Mouse (Mus musculus) forebrain, embryonic 10.5 days (tissue): ENCODE measurements at regions not wholly inside any gene's neighbourhood (a gene's known extent, or its start where the extent isn't known, plus 50 kb on each side); places are given as distances from the start of the nearest gene placed in this dataset.
A peak's percentile ranks its signal among the peaks of the same experiment; 100 is the strongest.

Source experiments
- DNase-seq: peaks from one replicate; pipeline ENCODE4 v3.0.0-alpha.2; 2017; ENCODE audit warnings: low spot score; ENCODE audit errors: extremely low spot score
- H3K27ac ChIP-seq: fragments of 300-500 bp; sonication (generic); 2 replicates; pipeline ENCODE4 v1.5.1; 2016; ENCODE audit warnings: mild to moderate bottlenecking
- H3K27me3 ChIP-seq: fragments of 300-500 bp; sonication (generic); 2 replicates; pipeline ENCODE4 v1.6.1; 2016; ENCODE audit warnings: mild to moderate bottlenecking; ENCODE audit not compliant: poor library complexity, severe bottlenecking
- H3K36me3 ChIP-seq: fragments of 300-500 bp; sonication (generic); replicated peaks from 2 replicates; pipeline ENCODE4 v1.6.1; 2016; ENCODE audit warnings: mild to moderate bottlenecking, moderate library complexity
- H3K4me1 ChIP-seq: fragments of 300-500 bp; sonication (generic); 2 replicates; pipeline ENCODE4 v1.6.1; 2016
- H3K4me3 ChIP-seq: fragments of 300-500 bp; sonication (generic); 2 replicates; pipeline ENCODE4 v1.5.1; 2016; ENCODE audit warnings: mild to moderate bottlenecking, moderate library complexity
- H3K9me3 ChIP-seq: fragments of 300-500 bp; sonication (generic); 2 replicates; pipeline ENCODE4 v1.6.1; 2016; ENCODE audit warnings: mild to moderate bottlenecking, moderate library complexity
- WGBS: fragments of 180-500 bp; shearing (Covaris S2); methylation state at CpG from one replicate; pipeline ENCODE4 v1.1.7; 2016; 5-methylcytosine and 5-hydroxymethylcytosine counted together

DNA sequence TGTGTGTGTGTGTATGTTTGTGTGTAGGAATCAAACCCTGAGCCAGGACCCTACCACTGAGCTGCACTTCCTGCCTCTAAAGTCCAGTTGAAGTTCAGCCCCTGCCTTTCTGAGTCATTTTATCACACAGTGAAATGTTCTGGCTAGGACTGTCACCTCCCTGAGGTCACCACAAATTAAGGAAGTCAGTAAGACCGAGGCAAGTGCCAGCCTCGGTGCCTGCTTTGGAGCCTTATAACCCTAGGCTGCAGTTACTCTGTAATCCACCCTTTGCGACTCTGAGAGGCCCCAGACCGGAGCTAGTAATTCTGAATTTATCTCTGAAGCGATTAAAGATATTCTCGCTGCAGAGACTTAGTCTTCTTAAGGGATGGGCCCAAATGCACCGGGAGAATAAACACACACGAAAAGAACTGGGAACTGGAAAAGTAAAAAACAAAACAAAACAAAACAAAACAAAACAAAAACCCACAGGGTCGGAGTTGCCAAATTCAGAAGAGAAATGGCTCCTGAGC lies 118.8 kb upstream of the Hes1 start:
- H3K36me3 ChIP-seq: no peaks in the 10 kb centered on the region
- peaks cover 43% of the 10 kb centered on the region for H3K4me1 ChIP-seq
- H3K4me3 ChIP-seq: peak overlapping the region; percentile 53
- H3K27me3 ChIP-seq: peaks cover 47% of the 10 kb centered on the region
- H3K27ac ChIP-seq: peak overlapping the region; percentile 93
- DNase-seq: no peak
- WGBS: 14% methylated on average over 9 of the region's 9 CpGs
- H3K9me3 ChIP-seq: no peaks in the 10 kb centered on the region

DNA sequence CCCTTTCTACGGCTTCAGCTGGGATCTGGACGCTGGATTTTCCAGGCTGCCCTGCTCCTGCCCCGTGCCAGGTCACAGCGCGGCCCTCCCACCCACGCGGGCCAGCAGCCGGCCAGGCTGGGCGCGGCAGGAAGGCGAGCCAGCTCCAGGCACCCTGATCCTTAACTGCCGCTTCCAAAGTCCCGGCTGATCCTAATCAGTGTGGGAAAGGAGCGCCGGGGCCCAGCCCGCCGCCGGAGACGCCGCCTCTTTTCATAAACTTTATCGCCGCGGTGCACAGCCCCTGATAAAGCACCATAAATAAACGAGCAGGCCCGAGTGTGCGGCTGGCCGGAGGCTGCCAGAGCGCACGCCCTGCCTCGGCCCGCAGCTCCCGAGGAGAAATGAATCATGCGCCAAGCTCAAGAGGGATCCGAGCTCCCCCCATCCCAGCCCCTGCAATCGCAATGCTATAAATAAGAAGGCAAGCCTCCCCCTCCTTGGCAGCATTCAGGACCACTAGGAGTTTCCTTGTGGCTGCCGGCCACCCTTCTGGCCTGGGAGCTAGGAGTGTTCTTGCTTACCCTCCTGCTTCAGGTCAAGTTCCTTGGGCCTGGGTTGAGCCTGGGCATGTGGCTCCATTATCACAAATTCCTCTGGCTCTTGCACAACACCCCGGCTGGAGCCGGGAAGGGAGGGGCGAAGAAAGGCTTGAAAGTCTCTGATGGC lies 118.1 kb upstream of the Hes1 start:
- Histone ChIP-seq H3K27me3 (peaks cover 41% of the 10 kb centered on the region), H3K4me1 (peaks cover 46% of the 10 kb centered on the region), H3K36me3 (no peaks in the 10 kb centered on the region), H3K27ac (peak overlapping the region; percentile 93), H3K9me3 (no peaks in the 10 kb centered on the region), H3K4me3 (peak overlapping the region; percentile 53)
- 2% methylated on average over 39 of the region's 39 CpGs for WGBS
- peak; percentile 66 for DNase-seq

DNA sequence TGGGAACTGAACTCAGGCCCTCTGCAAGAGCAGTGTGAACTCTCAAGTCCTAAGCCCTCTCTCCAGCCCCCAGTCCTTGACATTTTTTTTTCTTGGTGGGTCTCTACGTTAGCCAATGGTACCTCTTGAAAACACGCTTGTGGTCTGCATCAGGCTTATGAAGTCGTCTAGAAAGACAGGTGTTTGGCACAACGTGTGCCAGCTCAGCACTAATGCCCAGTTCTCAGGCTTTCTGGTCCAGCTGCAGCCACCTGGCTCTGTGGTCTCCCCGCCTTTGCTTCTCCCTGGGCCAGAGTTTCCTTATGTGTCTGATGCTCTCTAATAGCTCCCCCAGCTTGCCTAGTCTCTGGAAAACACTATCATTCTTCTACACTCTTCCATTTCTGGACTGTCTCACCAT lies 117.2 kb upstream of the Hes1 start:
- Histone ChIP-seq H3K9me3 (no peaks in the 10 kb centered on the region), H3K36me3 (no peaks in the 10 kb centered on the region), H3K27me3 (peaks cover 39% of the 10 kb centered on the region), H3K4me1 (peaks cover 46% of the 10 kb centered on the region), H3K27ac (no peak overlapping the region), H3K4me3 (no peak overlapping the region)
- WGBS: 89% methylated on average over 5 of the region's 5 CpGs
- no peak for DNase-seq

DNA sequence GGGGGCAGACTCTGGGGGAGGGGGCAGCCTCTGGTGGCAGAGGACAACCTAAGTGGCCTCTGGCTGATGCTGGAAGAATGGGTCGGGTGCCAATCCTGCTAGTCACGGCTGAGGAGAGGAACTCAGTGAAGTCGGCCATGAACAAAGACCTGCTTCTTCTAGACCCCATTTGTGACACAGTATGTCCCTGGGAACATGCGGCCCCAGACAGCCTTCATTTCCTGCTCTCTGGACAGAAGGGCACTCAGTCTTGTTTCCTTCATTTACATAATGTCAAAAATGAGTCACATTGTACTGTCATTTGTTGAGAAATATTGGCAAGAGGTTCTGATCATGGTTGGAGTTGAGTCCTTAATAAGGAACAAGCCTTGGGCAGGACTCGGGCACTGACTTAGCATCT lies 116.5 kb upstream of the Hes1 start:
- Histone ChIP-seq H3K4me1 (peaks cover 46% of the 10 kb centered on the region), H3K27me3 (peaks cover 39% of the 10 kb centered on the region), H3K36me3 (no peaks in the 10 kb centered on the region), H3K27ac (no peak overlapping the region), H3K9me3 (no peaks in the 10 kb centered on the region), H3K4me3 (no peak overlapping the region)
- no peak for DNase-seq
- 73% methylated on average over 5 of the region's 5 CpGs for WGBS

DNA sequence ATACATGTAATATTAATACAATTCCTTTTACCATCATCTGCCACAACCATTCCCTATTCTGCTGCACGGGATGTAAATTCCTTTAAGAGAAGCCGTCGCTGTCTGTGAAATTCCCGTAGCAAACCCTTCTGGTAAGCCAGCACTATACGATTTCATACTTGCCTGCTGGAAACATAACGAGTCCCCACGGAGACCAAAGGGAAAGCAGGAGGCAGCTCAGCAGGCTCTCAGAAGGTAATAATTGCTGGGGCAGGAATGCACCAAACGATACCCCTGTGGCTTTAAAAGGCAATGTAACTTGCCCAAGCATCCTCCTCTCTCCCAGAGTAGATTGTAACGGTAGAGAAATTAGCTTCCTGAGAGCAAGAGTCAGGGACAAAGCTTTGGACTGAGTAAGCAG lies 114.0 kb upstream of the Hes1 start:
- H3K36me3 ChIP-seq: no peaks in the 10 kb centered on the region
- peaks cover 34% of the 10 kb centered on the region for H3K4me1 ChIP-seq
- DNase-seq: no peak
- H3K27me3 ChIP-seq: peaks cover 32% of the 10 kb centered on the region
- H3K9me3 ChIP-seq: no peaks in the 10 kb centered on the region
- WGBS: 36% methylated on average over 9 of the region's 9 CpGs
- H3K4me3 ChIP-seq: no peak overlapping the region
- H3K27ac ChIP-seq: no peak overlapping the region

DNA sequence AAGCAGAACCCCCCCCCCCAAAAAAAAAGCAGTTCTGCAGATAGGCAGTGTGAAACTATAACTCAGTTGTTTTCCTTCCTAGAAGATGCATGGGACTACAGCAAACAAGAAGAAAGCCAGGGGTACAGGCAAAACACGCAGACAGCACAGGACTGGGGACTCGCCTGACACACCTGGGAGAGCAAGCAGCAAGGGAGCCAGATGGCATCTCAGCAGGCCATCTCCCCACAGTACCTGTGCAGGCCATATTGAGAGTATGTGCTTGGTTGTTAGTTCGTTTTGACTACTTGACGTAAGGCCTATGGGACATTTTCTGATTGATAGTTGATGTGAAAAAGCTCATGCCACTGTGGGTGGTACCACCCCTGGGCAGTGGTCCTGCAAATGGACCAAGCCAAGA lies 113.4 kb upstream of the Hes1 start:
- no peaks in the 10 kb centered on the region for H3K9me3 ChIP-seq

DNA sequence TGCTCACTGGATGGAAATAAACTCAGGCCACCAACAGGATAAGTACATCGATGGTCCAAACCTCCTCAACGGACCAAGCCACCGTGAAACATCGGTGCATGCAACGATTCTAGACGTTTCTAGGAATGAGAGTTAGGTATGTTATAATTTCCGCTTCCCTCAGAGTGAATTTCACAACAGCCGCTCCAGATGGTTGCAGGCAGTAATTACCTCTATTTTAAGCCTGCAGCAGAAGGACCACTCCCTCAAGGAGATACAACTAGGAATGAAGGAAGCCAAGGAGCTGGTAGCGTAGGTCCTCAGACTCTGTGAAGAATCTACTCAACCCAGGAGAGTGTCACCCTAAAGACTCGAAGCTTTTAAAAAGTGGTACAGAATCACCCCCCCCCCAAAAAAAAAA lies 109.5 kb upstream of the Hes1 start:
- Histone ChIP-seq H3K4me1 (peaks cover 10% of the 10 kb centered on the region; the same call in 1 of the 2 replicates), H3K27me3 (0 out of 2 replicates have a peak, but pooled peaks cover 5% of the 10 kb centered on the region), H3K27ac (no peak overlapping the region), H3K4me3 (no peak overlapping the region), H3K9me3 (no peaks in the 10 kb centered on the region), H3K36me3 (no peaks in the 10 kb centered on the region)
- WGBS: 92% methylated on average over 10 of the region's 10 CpGs
- no peak for DNase-seq

More for the DNA sequence above, 113.4 kb upstream of the Hes1 start:
- no peak for DNase-seq
- 94% methylated on average over 4 of the region's 4 CpGs for WGBS
- Histone ChIP-seq H3K27ac (no peak overlapping the region), H3K27me3 (peaks cover 32% of the 10 kb centered on the region), H3K36me3 (no peaks in the 10 kb centered on the region), H3K4me3 (no peak overlapping the region), H3K4me1 (peaks cover 28% of the 10 kb centered on the region)

DNA sequence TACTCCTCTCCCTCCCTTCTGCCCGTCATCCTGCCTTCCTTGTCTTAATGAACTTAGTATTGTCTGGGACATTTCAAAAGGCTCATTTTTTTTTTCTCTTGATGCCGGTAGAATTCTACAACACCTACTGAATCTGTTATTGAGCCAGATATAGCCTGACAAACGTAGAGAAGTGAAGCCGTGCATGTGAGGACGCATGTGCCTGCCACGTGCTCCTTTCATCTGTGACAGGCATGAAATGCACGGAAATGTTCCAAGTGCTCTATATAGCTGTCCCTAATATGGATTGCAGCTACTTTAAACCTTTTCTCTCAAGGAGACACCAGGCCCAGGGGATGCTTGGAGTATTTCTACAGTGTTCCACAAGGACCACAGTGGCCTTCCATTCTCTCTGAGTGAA lies 107.3 kb upstream of the Hes1 start:
- Histone ChIP-seq H3K4me3 (no peak overlapping the region), H3K27ac (no peak overlapping the region), H3K36me3 (no peaks in the 10 kb centered on the region), H3K9me3 (no peaks in the 10 kb centered on the region), H3K4me1 (no peaks in the 10 kb centered on the region; the same call in 1 of the 2 replicates), H3K27me3 (0 out of 2 replicates have a peak, but pooled peaks cover 5% of the 10 kb centered on the region)
- no peak for DNase-seq
- 88% methylated on average over 7 of the region's 7 CpGs for WGBS

DNA sequence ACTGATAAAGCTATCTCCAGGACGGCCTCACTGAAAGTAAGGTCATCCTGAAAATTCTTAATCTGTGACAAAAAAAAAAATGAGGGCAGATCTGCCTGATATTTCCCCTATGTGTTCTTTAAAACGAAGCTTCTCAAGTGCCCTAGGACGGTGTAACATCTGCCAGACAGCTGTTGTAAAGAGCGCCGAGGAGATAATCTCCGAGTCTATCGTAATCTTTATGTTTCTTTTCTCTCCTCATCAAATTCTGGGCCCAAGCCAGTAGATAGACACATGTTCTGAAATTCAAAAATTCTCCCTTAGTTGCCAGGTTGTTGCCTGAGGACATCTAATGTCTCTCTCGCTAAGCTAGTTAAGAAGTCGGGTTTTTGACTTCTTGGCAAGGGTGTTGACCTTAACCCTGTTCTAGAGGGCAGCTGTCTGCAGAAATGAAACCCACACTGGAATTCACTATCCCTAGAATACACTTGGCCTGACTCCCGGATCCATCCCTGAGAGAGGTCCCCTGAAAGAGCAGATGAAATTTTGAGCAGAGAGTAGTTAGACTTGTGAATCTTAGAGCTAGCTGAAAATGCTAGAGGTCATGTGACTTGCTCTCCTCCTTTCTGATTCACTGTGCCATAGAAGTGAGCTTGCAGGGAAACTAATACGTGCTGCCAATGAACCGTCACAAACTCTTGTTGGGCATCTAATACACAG lies 104.1 kb upstream of the Hes1 start:
- Histone ChIP-seq H3K9me3 (0 out of 2 replicates have a peak, but pooled peaks cover 6% of the 10 kb centered on the region), H3K4me3 (no peak overlapping the region), H3K27me3 (no peaks in the 10 kb centered on the region), H3K27ac (no peak overlapping the region), H3K36me3 (no peaks in the 10 kb centered on the region), H3K4me1 (no peaks in the 10 kb centered on the region)
- 84% methylated on average over 12 of the region's 12 CpGs for WGBS
- no peak for DNase-seq

DNA sequence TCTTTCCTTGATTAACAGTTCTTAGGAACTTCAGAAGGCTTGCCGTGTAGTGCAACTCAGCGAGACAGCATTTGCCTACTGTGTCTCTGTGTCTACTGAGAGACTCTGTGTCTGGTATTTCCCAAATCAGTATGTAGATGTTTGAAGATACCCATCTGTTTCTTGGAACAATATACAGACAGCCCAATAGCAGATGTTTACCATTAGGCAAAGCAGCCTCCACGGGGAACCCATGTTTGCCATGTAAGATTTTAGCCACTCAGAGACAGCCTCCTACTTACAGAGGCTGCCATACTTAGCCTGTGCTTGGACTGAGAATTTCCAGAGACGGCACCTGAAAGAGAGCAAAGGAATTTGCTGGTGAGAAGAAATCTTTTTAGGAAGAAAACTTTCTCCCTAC lies 100.9 kb upstream of the Hes1 start:
- H3K9me3 ChIP-seq: 0 out of 2 replicates have a peak, but pooled peaks cover 6% of the 10 kb centered on the region
- H3K27ac ChIP-seq: no peak overlapping the region
- no peaks in the 10 kb centered on the region for H3K27me3 ChIP-seq
- H3K4me3 ChIP-seq: no peak overlapping the region
- no peak for DNase-seq
- 81% methylated on average over 4 of the region's 4 CpGs for WGBS
- H3K36me3 ChIP-seq: no peaks in the 10 kb centered on the region
- peaks cover 3% of the 10 kb centered on the region; the same call in 1 of the 2 replicates for H3K4me1 ChIP-seq

DNA sequence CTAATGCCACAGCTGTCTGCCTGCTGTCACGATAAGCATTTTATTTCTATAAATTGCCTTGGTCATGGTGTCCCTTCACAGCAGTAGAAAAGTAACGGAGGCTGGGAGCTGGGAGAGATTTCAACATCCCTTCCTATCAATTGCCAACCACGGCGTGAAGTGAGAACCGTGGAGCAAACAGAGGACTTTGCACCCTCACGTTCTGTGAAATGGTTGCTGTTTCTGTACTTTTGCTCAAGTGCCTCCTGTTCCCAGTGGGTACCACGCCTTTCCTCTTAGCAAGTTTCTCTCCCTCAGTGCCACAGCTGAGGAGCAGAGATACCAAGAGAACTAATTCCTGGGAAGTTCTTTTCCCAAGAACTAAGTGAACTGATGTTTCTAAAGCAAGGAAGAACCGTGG lies 99.6 kb upstream of the Hes1 start:
- peaks cover 9% of the 10 kb centered on the region for H3K4me1 ChIP-seq
- 94% methylated on average over 8 of the region's 8 CpGs for WGBS
- 0 out of 2 replicates have a peak, but pooled peaks cover 6% of the 10 kb centered on the region for H3K9me3 ChIP-seq
- no peak for DNase-seq
- 0 out of 2 replicates have a peak, but pooled peaks cover 6% of the 10 kb centered on the region for H3K27me3 ChIP-seq
- no peak overlapping the region for H3K4me3 ChIP-seq
- no peak overlapping the region for H3K27ac ChIP-seq
- H3K36me3 ChIP-seq: no peaks in the 10 kb centered on the region

DNA sequence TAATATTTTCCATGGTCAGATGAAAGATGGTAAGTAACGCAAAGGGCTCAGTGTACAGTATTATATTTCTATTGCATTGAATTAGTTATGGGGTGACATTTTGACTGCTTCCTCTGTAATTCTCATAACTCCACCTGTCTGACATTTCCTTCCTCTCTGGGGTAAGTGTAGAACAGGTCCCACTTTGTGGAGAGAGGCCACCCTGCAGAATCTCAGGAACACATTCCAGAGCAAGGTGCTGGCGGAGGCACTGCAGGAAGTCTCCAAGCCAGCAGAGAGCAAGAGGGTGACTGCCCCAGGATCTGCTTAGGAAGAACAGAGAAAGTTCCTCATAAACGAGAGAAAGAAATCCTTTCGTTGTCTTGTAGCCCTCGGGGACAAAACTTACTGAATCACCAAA lies 95.4 kb upstream of the Hes1 start:
- 0 out of 2 replicates have a peak, but pooled peaks cover 7% of the 10 kb centered on the region for H3K27me3 ChIP-seq
- peaks cover 22% of the 10 kb centered on the region for H3K4me1 ChIP-seq
- no peak for DNase-seq
- no peaks in the 10 kb centered on the region for H3K36me3 ChIP-seq
- no peak overlapping the region for H3K4me3 ChIP-seq
- 78% methylated on average over 5 of the region's 5 CpGs for WGBS
- 0 out of 2 replicates have a peak, but pooled peaks cover 6% of the 10 kb centered on the region for H3K9me3 ChIP-seq
- H3K27ac ChIP-seq: no peak overlapping the region

DNA sequence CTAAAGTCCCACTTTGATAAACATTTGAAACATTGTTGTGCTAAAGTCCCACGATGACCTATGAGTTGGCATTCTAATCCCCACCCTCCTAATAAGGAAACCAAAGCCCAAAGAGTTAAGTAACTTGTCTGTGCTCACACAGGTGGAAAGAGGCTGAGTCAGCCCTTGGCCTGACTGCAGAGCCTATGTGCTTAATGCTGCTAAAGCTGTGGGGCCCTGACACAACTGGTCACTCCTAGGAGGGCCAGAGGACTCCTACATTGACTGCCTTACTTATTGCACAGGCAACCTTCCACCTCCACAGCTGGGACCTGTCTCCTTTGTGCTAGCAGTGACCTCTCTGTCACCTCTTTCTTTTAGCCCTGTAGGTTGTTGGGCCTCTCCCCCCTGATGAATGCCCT lies 91.4 kb upstream of the Hes1 start:
- DNase-seq: no peak
- 41% methylated on average over 1 of the region's 1 CpGs for WGBS
- H3K27me3 ChIP-seq: peaks cover 37% of the 10 kb centered on the region

More for the DNA sequence above, 91.4 kb upstream of the Hes1 start:
- H3K36me3 ChIP-seq: no peaks in the 10 kb centered on the region
- peaks cover 25% of the 10 kb centered on the region for H3K4me1 ChIP-seq
- H3K4me3 ChIP-seq: no peak overlapping the region
- no peaks in the 10 kb centered on the region for H3K9me3 ChIP-seq
- H3K27ac ChIP-seq: peak overlapping the region; percentile 69; the same call in 1 of the 2 replicates
